Mouse (Mus musculus): ENCODE data around the gene Ccdc13. TPM values are rescaled to one million over a fixed set of nuclear protein-coding genes. Genes with fewer than 3 reads are reported as not detected.
A peak's percentile ranks its signal among the peaks of the same experiment; 100 is the strongest.

Ccdc13 gene
- polyA plus RNA-seq, 1 experiment from 2014 or later, result not detected

- Histone ChIP-seq H3K4me3 (no peak overlapping the region), H3K4me2 (no peak overlapping the region), H3K4me1 (replicated peaks) (peaks cover 32% of the 10 kb centered on the region), H3K36me3 (no peaks in the 10 kb centered on the region), H3K9ac (no peak overlapping the region), H3K27ac (no peak overlapping the region), H3K27me3 (peaks cover 10% of the 10 kb centered on the region; the same call in 1 of the 2 replicates), H3K9me3 (replicated peaks) (no peaks in the 10 kb centered on the region)
- 20% methylated on average over 12 of the region's 12 CpGs for WGBS
- no peak for ATAC-seq (replicated peaks; ENCODE audit: insufficient number of reproducible peaks, insufficient read depth, low FRiP score, low read depth)
These were observed 41.5 kb downstream of the Ccdc13 start for GRCm38 (mm10) chr9:121797722-121798121.

- Histone ChIP-seq H3K4me2 (no peak overlapping the region), H3K27me3 (peaks cover 10% of the 10 kb centered on the region; the same call in 1 of the 2 replicates), H3K9ac (no peak overlapping the region), H3K27ac (peak overlapping the region; percentile 53), H3K4me3 (no peak overlapping the region), H3K4me1 (replicated peaks) (peaks cover 57% of the 10 kb centered on the region), H3K36me3 (no peaks in the 10 kb centered on the region), H3K9me3 (replicated peaks) (no peaks in the 10 kb centered on the region)
- WGBS, result 29% methylated on average over 1 of the region's 1 CpGs
- ATAC-seq (replicated peaks; ENCODE audit: insufficient number of reproducible peaks, insufficient read depth, low FRiP score, low read depth), result no peak
These were observed 44.2 kb downstream of the Ccdc13 start for GRCm38 (mm10) chr9:121794972-121795539.

GRCm38 (mm10) chr9:121791757-121792521 is 47.3 kb downstream of the Ccdc13 start, which contains the start of gene Hhatl:
Hhatl (minus strand) TSS chr9:121792507.
- 25% methylated on average over 22 of the region's 24 CpGs for WGBS
- Histone ChIP-seq H3K9ac (peak within 1 kb of the TSS; percentile 47), H3K9me3 (replicated peaks) (no peaks in the 10 kb centered on the region), H3K36me3 (no peaks in the 10 kb centered on the region), H3K4me3 (peak within 1 kb of the TSS; percentile 45), H3K4me1 (replicated peaks) (peaks cover 50% of the 10 kb centered on the region), H3K4me2 (peak within 1 kb of the TSS; percentile 70), H3K27ac (peak within 1 kb of the TSS; percentile 89), H3K27me3 (peaks cover 13% of the 10 kb centered on the region)
- peak; percentile 67 for ATAC-seq (replicated peaks; ENCODE audit: insufficient number of reproducible peaks, insufficient read depth, low FRiP score, low read depth)

- H3K9me3 ChIP-seq (replicated peaks), result no peaks in the 10 kb centered on the region
- peak; percentile 45 for ATAC-seq (replicated peaks; ENCODE audit: insufficient number of reproducible peaks, insufficient read depth, low FRiP score, low read depth)
- WGBS, result 5% methylated on average over 5 of the region's 5 CpGs
- H3K27me3 ChIP-seq, result peaks cover 9% of the 10 kb centered on the region
- peak overlapping the region; percentile 47; the same call in 1 of the 2 replicates for H3K9ac ChIP-seq
- H3K4me3 ChIP-seq, result peak overlapping the region; percentile 45
- peak overlapping the region; percentile 70 for H3K4me2 ChIP-seq
- H3K27ac ChIP-seq, result peak overlapping the region; percentile 89
- H3K4me1 ChIP-seq (replicated peaks), result peaks cover 50% of the 10 kb centered on the region
- H3K36me3 ChIP-seq, result no peaks in the 10 kb centered on the region
These were observed 48.1 kb downstream of the Ccdc13 start for GRCm38 (mm10) chr9:121791206-121791605.

- no peak overlapping the region for H3K4me3 ChIP-seq
- no peak overlapping the region for H3K9ac ChIP-seq
- H3K36me3 ChIP-seq, result no peaks in the 10 kb centered on the region
- no peak overlapping the region for H3K27ac ChIP-seq
- H3K4me1 ChIP-seq (replicated peaks), result peaks cover 20% of the 10 kb centered on the region
- 81% methylated on average over 2 of the region's 2 CpGs for WGBS
- H3K27me3 ChIP-seq, result peaks cover 15% of the 10 kb centered on the region; the same call in 1 of the 2 replicates
- H3K4me2 ChIP-seq, result no peak overlapping the region
- ATAC-seq (replicated peaks; ENCODE audit: insufficient number of reproducible peaks, insufficient read depth, low FRiP score, low read depth), result no peak
- no peaks in the 10 kb centered on the region for H3K9me3 ChIP-seq (replicated peaks)
These were observed 52.9 kb downstream of the Ccdc13 start for GRCm38 (mm10) chr9:121786359-121786758.

GRCm38 (mm10) chr9:121785261-121785660 is 54.0 kb downstream of the Ccdc13 start:
- no peaks in the 10 kb centered on the region for H3K36me3 ChIP-seq
- WGBS, result 83% methylated on average over 8 of the region's 8 CpGs
- no peak overlapping the region for H3K9ac ChIP-seq
- H3K27me3 ChIP-seq, result peaks cover 17% of the 10 kb centered on the region
- no peak overlapping the region for H3K4me2 ChIP-seq
- H3K4me3 ChIP-seq, result no peak overlapping the region
- H3K4me1 ChIP-seq (replicated peaks), result peaks cover 9% of the 10 kb centered on the region; the same call in 1 of the 2 replicates
- no peak overlapping the region for H3K27ac ChIP-seq
- ATAC-seq (replicated peaks; ENCODE audit: insufficient number of reproducible peaks, insufficient read depth, low FRiP score, low read depth), result no peak
- H3K9me3 ChIP-seq (replicated peaks), result no peaks in the 10 kb centered on the region

GRCm38 (mm10) chr9:121784801-121785200 is 54.5 kb downstream of the Ccdc13 start:
- Histone ChIP-seq H3K9ac (no peak overlapping the region), H3K27ac (no peak overlapping the region), H3K4me3 (no peak overlapping the region), H3K4me1 (replicated peaks) (peaks cover 9% of the 10 kb centered on the region; the same call in 1 of the 2 replicates), H3K27me3 (peaks cover 22% of the 10 kb centered on the region), H3K9me3 (replicated peaks) (no peaks in the 10 kb centered on the region), H3K4me2 (no peak overlapping the region), H3K36me3 (no peaks in the 10 kb centered on the region)
- WGBS, result 75% methylated on average over 12 of the region's 12 CpGs
- 0 out of 2 replicates have a peak, but pooled peaks have one; percentile 20 for ATAC-seq (replicated peaks; ENCODE audit: insufficient number of reproducible peaks, insufficient read depth, low FRiP score, low read depth)

- no peak overlapping the region for H3K27ac ChIP-seq
These were observed 61.1 kb downstream of the Ccdc13 start for GRCm38 (mm10) chr9:121778066-121778624.

GRCm38 (mm10) chr9:121777484-121778065 is 61.7 kb downstream of the Ccdc13 start, which contains the start of gene Klhl40:
Klhl40 (plus strand) TSS chr9:121777607.
- Histone ChIP-seq H3K36me3 (no peaks in the 10 kb centered on the region), H3K4me3 (peak within 1 kb of the TSS; percentile 40), H3K9ac (peak within 1 kb of the TSS; percentile 40), H3K4me1 (replicated peaks) (peaks cover 32% of the 10 kb centered on the region), H3K9me3 (replicated peaks) (no peaks in the 10 kb centered on the region), H3K4me2 (peak within 1 kb of the TSS; percentile 75), H3K27me3 (peaks cover 41% of the 10 kb centered on the region), H3K27ac (peak within 1 kb of the TSS; percentile 73)
- peak; percentile 76 for ATAC-seq (replicated peaks; ENCODE audit: insufficient number of reproducible peaks, insufficient read depth, low FRiP score, low read depth)
- WGBS, result 15% methylated on average over 30 of the region's 30 CpGs

More at GRCm38 (mm10) chr9:121778066-121778624, 61.1 kb downstream of the Ccdc13 start:
- no peaks in the 10 kb centered on the region for H3K9me3 ChIP-seq (replicated peaks)
- 13% methylated on average over 54 of the region's 54 CpGs for WGBS
- peak; percentile 40; the same call in 1 of the 2 replicates for ATAC-seq (replicated peaks; ENCODE audit: insufficient number of reproducible peaks, insufficient read depth, low FRiP score, low read depth)
- H3K9ac ChIP-seq, result peak overlapping the region; percentile 40
- H3K4me1 ChIP-seq (replicated peaks), result peaks cover 34% of the 10 kb centered on the region
- peak overlapping the region; percentile 40 for H3K4me3 ChIP-seq
- peaks cover 41% of the 10 kb centered on the region for H3K27me3 ChIP-seq
- H3K36me3 ChIP-seq, result no peaks in the 10 kb centered on the region
- peak overlapping the region; percentile 75 for H3K4me2 ChIP-seq

- Histone ChIP-seq H3K4me2 (peak overlapping the region; percentile 75), H3K4me3 (no peak overlapping the region), H3K27me3 (peaks cover 41% of the 10 kb centered on the region), H3K9me3 (replicated peaks) (no peaks in the 10 kb centered on the region), H3K9ac (no peak overlapping the region), H3K36me3 (no peaks in the 10 kb centered on the region), H3K4me1 (replicated peaks) (peaks cover 34% of the 10 kb centered on the region), H3K27ac (peak overlapping the region; percentile 73)
- ATAC-seq (replicated peaks; ENCODE audit: insufficient number of reproducible peaks, insufficient read depth, low FRiP score, low read depth), result no peak; the same call in 1 of the 2 replicates
- 43% methylated on average over 7 of the region's 7 CpGs for WGBS
These were observed 62.8 kb downstream of the Ccdc13 start for GRCm38 (mm10) chr9:121776511-121776910.

- no peak overlapping the region for H3K4me3 ChIP-seq
- peak overlapping the region; percentile 75; the same call in 1 of the 2 replicates for H3K4me2 ChIP-seq
- H3K27ac ChIP-seq, result peak overlapping the region; percentile 73
- H3K4me1 ChIP-seq (replicated peaks), result peaks cover 34% of the 10 kb centered on the region
- H3K36me3 ChIP-seq, result no peaks in the 10 kb centered on the region
- H3K9me3 ChIP-seq (replicated peaks), result no peaks in the 10 kb centered on the region
- no peak overlapping the region for H3K9ac ChIP-seq
- H3K27me3 ChIP-seq, result peaks cover 41% of the 10 kb centered on the region
- WGBS, result 69% methylated on average over 10 of the region's 10 CpGs
- ATAC-seq (replicated peaks; ENCODE audit: insufficient number of reproducible peaks, insufficient read depth, low FRiP score, low read depth), result no peak
These were observed 63.3 kb downstream of the Ccdc13 start for GRCm38 (mm10) chr9:121775951-121776350.

Data from heart, embryonic 15.5 days (tissue).